Mouse (Mus musculus) layer of hippocampus, postnatal 36 days (tissue): Measurements from ENCODE around the gene Map2. TPM values are rescaled to one million over a fixed set of nuclear protein-coding genes. Genes with fewer than 3 reads are reported as not detected.

Source experiments
- DNase-seq, 2 experiments: peaks; one replicate each; pipeline ENCODE4 v3.0.0; 2022
- total RNA-seq, 2 experiments: library from RNA; stranded (reverse); gene quantifications; 2 replicates each; pipeline ENCODE4 v1.2.3; 2021

The Map2 gene
- total RNA-seq, 2 experiments from 2014 or later: 1,119 to 1,150 TPM

- DNase-seq: no peak
Measured at GRCm38 (mm10) chr1:66205517-66205916, 30.4 kb downstream of the Map2 start.

DNA sequence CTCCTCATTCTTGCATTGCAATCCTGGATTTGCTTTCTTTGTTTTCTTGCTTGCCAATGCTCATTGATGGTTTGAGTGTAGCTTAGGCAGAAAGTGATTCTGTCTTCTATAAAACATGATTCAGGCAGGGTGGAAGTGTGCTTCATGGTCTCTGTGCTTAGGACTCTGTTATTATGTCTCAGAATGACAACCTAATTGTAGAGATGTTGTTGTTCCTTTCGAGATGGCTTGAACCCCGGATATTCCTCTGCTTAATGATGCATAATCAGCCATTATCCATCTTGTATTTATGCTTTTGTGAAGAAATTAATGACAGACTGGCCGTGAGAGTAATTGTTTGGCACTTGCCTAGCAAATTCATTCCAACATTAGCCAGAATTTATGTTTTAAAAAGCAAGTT, 31.8 kb downstream of the Map2 start:
- DNase-seq: no peak

DNA sequence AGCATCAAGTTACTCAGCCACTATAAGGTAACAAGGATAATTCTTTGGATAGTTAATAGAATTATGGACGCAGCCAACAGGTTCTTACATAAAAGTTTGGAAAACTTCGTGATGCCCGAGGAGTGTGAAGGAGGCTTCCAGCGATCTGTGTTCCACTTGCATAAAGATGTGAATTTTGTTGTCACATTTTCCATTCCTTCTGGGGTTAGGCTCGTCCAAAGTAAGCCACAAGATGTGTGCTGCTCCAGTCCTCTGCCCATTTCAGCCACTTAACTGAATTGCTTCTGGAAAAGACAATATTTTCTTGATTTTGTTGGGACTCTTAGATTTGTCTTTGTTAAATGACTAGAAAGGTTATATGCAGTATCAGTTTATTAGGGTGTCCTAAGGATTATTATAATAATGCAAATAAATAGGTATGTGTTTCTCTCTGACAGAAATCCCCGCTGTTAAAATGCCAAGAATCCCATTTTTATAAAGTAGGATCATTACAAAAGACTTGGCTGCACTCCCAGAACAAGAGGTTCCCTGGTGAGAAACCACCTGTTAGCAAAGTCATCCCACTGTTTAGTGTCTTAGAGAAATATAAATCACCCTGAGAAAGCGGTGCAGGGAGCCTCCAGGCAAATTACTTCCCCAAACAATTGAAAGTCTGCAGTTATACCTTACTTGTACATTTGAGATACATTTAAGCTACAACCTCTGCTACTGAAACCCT, 36.2 kb downstream of the Map2 start:
- no peak for DNase-seq

DNA sequence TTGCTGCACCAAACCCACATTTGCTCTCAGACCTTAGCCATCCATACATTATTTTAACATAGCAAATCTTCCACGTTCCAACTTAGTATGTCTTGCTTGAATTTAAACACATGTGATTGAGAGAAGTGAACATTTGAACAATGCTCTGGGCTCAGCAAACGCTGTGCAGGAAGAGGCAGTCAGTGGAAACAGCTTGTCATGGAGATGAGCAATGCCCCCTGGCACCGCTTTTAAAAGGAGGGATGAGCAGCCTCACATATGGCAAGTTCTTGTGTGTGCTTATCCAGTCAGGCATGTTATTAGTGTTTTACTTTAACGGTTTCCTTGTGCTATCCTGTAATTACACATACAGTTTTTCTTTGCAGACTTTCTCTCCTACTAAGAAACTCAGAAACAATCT, 46.4 kb downstream of the Map2 start:
- peak; percentile 29 to 38 for DNase-seq

DNA sequence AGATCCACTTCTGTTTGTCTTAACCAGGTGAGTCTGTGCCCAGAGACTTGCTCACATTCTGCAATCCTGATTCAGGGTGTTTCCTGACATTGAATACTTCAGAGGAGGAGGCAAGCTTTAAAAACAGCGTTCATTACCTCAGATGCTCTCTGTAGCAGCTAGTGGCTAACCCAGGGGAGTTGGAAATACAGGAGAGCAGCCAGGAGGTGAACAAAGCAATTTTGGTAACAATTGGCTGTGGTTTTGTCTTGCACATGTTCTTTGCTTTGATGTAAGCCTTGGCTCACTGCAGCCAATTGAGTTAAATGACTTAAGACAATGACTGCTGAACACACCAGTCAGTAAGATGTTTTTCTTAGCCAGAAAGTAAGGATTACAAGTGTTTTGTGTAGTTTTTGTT, 48.3 kb downstream of the Map2 start:
- DNase-seq: no peak

DNA sequence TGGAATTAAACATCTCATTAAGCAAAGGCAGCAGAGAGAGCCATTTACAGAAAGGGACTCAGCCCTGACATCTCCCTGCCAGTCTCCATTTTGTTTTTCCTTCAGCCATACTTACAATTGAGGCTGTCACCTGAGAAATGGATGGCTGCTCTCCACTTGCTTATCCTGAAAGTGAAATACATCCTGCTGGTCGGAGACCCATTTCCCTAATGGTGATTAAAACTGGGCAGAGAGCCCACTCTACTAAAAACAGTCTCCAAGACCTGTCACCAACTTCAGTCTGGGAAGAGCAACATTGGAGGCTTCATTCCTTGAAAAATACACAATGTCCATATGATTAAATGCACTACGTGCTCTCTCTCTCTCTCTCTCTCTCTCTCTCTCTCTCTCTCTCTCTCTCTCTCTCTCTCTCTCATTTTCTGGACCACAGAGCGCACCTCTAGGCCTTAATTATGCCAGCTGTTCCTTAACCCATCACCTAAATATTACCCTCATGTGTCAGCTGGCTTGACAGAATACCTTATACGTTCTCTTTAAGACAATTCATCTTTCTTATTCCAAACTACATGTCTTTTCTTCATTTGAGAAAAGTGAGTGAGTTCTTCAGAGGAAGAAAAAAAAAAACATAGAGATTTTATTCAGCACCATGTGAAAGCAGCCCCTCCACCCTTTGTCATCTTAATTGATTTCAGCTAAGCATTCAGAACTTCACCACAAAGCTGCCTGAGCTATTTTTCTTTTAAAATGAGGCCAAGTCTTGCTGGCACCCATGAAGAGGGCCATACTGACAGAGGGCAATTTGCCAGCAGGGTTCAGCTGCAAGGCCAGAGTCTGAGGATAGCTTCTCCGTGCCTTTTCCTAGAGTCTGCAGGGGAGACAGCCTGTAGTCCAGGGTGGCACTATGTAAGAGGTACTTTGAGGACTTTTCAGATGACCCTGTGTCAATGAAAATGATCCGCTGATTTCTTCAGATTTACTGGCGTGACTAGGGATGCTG, 51.6 kb downstream of the Map2 start:
- DNase-seq: no peak

DNA sequence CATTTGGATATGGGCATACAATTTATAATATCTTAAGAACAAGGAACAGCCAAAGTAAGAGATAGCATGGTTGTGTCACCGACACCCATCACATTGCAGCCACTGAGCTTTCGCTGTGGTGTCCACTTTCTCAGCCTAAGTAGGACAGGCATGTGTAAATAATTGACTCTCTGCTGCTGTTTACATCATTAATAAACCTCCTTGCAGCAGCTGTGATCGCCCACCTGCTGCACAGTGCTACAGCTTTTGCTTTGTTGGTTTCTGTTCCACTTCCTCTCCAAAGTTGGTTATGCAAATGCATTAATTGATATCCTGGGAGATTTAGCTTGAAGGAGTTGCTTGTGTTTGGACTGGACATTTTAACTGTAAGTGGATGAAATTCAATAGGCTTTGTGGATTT, 53.1 kb downstream of the Map2 start:
- DNase-seq: no peak

GRCm38 (mm10) chr1:66230345-66230744, 55.3 kb downstream of the Map2 start:
- no peak for DNase-seq

DNA sequence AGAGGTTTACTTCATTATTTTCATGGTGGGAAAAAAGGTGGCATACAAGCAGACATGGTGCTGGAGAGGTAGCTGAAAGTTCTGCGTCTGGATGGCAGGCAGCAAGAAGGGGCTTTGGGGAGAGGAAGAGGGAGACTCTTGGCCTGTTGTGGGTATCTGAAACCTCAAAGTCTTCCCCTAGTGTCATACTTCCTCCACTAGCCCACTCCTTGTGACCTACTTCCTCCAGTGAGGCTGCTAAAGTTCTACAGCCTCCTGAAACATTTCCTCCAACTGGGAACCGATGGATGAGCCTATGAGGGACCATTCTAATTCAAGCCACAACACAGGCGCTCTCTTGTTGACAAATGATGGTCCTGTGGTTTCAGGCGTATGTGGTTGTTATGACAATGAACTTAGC, 56.9 kb downstream of the Map2 start:
- no peak for DNase-seq

GRCm38 (mm10) chr1:66244910-66245309, 69.8 kb downstream of the Map2 start:
- DNase-seq: no peak

GRCm38 (mm10) chr1:66251649-66252332, 76.7 kb downstream of the Map2 start:
- no peak for DNase-seq

DNA sequence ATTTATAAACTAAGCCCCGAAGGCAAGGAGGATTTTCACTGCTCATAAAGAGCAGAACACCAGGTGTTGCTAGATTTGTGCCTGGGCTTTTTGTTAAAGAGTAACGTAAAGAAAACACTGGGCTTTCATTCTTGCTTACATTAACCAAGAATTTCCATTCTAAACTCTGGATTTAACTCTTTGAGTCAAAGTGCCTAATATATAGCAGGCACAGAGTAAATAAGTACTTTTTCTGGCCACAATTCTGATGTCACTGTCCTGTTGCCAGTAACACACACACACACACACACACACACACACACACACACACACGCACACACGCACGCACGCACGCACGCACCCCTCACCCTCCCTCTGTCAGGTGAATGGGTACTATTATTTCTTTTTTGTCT, 77.3 kb downstream of the Map2 start:
- no peak for DNase-seq

DNA sequence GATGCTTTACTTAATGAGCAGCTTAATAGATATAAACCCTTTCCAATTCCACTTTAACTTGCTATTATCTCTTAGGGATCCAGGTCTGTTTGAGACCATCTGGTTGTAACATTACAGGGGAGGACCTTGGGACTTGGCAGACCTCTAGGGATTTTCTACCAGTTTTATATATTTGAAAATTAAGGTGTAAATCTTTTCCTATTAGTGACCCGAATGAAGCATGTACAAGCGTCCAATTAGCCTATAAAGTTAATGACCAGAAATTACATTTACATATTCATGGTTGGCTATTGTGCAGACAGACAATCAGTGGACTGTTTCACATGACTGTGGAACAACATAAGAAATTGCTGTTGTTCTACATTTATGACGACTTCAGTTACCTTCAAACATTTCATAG, 88.1 kb downstream of the Map2 start:
- DNase-seq: no peak

DNA sequence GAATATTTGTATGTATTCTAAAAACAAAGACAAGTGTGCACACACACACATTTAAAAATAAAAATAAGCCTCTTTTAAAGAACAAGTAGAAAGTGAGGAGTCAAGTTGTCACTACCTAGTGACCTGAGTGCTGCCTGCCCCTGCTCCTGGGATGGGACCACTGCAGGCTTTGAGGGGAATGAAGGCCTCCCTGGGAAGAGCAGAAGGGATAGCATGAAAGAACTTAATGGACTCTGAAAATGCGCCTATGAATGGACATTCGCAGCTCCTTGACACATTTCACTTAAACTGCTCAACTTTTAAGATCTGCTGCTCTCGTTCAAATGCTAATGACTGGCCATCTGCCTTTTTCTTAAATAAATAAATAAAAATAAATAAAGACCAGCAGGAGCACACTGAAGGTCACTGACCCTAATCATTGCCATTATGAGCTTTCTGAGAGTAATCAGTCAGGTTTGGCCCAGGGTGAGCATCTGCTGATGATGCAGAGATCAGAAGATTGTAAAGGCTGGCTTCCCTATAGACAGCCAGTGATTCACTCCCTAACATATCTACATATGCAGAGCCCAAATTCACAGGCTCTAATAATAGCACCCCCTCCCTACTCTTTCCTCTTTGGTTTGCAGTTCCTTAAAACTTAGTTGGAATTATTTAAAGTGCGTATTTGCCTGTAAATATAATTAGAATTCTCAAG, 91.3 kb downstream of the Map2 start:
- no peak for DNase-seq

- no peak for DNase-seq
Measured at GRCm38 (mm10) chr1:66277663-66278062, 102.6 kb downstream of the Map2 start.

GRCm38 (mm10) chr1:66279222-66280009, 104.3 kb downstream of the Map2 start:
- DNase-seq: no peak

- no peak for DNase-seq
Measured at GRCm38 (mm10) chr1:66280152-66280551, 105.1 kb downstream of the Map2 start.

DNA sequence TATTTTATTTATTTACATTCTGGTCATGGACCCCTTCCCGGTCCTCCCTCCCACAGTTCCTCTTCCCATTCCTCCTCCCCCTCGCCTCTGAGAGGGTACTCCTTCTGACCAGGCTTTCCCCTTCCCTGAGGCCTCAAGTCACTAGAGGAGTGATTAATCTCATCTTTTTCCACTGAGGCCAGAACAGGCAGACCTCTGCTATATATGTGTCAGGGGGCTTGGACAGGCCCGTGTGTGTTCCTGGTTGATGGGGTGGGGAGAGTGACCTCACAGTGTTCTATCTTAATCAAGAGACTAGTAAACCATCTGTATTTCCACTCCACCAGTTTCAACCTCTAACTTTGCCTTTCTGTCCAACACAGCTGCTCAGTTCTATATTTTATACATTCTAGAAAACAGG, 107.4 kb downstream of the Map2 start:
- no peak for DNase-seq

DNA sequence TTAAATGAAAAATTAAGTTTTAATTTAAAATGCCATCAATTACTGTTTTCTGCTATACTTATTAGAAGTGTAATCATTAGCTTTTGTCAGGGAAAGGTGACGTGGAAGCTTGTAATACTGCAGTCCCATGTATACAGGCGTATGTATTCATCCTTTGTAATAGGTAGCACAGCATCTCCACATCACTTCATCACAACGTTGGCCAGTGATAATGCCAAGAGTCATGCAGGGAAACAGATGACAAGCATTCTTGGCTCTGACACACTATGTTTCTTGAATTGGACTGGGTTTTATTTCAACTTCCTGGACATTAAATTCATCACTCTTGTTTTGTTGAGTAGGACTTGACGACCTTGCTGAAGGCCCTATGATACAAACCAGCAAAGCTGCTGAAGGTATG, 113.9 kb downstream of the Map2 start:
- DNase-seq: no peak

- no peak for DNase-seq
Measured at GRCm38 (mm10) chr1:66292121-66292881, 117.2 kb downstream of the Map2 start.

GRCm38 (mm10) chr1:66299376-66299775, 124.3 kb downstream of the Map2 start:
- no peak for DNase-seq
